Mouse (Mus musculus) testis, adult 2 months (tissue): ENCODE measurements around the gene Rnf223.

Experiments used
- CTCF ChIP-seq: fragments of 200-500 bp; IDR thresholded peaks from 2 replicates; pipeline ENCODE4 v1.5.1; 2012; ENCODE audit warnings: low read depth, mild to moderate bottlenecking, inconsistent platforms, low read length, moderate library complexity; ENCODE audit not compliant: control insufficient read depth, insufficient read depth, insufficient replicate concordance
- POLR2A ChIP-seq: fragments of 200-500 bp; IDR thresholded peaks from 2 replicates; pipeline ENCODE4 v1.6.1; 2012; ENCODE audit warnings: low read depth, mild to moderate bottlenecking, inconsistent platforms, low read length, moderate library complexity; ENCODE audit not compliant: control insufficient read depth

DNA sequence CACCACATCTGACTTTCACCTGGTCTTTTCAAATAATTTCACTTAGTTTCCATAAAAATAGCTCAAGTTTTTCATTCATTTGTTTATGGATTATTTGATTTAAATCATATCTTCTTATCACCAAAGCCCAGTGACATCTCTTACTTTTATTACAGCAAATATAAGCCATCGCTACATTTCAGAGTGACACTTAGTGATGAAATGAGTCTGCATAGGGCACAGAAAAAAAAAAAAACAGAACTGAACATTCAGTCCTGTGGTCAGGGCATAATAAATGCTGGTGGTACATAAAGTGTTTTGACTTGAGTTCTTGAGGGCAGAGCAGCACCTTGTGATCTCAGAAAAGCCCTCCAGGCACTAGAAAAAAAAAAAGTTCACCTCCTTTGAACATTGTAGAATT is 34.1 kb upstream of the Rnf223 start:
- TF ChIP-seq CTCF (no peak), POLR2A (no peak)
